Mouse (Mus musculus) lung, postnatal 10 days (tissue): ENCODE data around the gene Tbc1d4.
A peak's percentile ranks its signal among the peaks of the same experiment; 100 is the strongest.

ENCODE experiments used
- DNase-seq: peaks from one replicate; pipeline ENCODE4 v3.0.0; 2021

Tbc1d4 gene

DNA sequence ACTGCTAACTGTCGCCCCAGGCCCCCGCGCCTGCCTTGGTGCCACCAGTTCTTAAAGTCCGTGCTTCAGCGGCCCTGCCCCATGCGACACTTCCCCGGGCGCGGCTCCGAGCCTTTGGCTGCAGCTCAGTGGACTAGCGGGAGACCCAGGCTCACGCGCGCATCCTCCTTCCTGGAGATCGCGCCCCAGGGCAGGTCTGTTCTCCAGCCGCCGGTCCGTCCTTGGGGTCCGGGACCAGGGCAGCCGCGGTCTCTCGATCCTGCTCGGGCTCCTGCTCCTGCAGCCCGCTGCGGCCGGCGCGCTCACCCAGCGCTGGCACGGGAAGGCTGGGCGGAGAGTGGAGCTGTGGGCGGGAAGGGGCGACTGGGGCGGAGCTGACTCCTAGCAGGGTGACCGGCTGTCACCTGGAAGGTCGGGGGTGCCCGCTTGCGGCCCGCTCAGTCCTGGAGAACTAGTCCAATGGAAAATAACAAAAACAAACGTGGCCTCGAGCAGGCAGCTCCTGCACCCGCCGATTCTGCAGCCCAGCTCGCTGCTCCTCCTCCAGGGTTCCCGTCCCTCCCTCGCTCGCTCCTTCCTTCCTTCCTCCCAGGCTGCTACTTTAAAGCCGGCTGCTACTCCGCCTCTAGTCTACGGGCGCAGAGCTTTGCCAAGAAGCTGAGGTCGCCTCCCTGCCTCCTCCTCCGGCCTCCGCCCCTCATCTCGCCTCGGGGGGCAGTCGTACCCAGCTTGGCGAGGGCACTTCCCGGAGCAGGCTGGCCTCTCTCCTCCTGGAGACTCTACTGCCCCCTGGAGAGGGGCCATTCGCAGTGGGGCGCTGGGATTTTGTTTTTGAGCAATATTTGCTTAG lies at the start of gene Tbc1d4:
Gene Tbc1d4, minus strand, starts transcription at position 673 of the 850 bp plus-strand sequence.
- peak; percentile 91 for DNase-seq

DNA sequence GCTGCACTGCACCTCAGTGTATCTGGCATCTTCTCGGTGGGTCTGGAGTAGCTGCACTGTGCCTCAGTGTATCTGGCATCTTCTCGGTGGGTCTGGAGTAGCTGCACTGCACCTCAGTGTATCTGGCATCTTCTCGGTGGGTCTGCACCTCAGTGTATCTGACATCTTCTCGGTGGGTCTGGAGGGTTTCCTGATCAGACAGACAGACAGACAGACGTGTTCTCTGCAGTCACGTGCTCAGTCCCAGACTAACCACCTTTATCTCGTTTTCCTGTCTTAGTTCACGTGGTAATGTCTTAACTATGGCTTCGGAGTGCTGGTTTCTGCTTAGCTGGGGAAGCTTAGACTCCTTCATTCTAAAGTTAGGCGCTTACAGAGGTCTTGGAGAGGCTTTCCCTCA lies 47.3 kb upstream of the Tbc1d4 start:
- DNase-seq = no peak

DNA sequence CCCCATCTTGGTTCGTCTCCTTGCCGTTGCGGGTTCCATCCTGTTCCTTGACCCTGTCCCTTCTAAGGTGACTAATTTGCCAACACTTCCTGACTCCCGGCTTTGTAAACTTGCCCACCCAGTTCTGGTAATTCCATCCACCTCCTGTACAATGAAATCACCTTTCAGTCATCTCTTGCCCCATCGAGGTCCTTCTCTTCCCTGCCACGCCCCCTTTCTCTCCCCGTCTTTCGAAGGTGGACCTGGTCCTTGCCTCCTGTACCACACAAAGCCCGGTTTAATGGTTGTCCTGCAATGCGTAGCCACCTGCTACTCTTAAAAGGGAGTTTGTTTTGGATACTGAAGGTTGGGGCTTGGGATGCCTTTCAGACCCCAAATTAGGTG lies 45.5 kb upstream of the Tbc1d4 start:
- DNase-seq = peak; percentile 6

DNA sequence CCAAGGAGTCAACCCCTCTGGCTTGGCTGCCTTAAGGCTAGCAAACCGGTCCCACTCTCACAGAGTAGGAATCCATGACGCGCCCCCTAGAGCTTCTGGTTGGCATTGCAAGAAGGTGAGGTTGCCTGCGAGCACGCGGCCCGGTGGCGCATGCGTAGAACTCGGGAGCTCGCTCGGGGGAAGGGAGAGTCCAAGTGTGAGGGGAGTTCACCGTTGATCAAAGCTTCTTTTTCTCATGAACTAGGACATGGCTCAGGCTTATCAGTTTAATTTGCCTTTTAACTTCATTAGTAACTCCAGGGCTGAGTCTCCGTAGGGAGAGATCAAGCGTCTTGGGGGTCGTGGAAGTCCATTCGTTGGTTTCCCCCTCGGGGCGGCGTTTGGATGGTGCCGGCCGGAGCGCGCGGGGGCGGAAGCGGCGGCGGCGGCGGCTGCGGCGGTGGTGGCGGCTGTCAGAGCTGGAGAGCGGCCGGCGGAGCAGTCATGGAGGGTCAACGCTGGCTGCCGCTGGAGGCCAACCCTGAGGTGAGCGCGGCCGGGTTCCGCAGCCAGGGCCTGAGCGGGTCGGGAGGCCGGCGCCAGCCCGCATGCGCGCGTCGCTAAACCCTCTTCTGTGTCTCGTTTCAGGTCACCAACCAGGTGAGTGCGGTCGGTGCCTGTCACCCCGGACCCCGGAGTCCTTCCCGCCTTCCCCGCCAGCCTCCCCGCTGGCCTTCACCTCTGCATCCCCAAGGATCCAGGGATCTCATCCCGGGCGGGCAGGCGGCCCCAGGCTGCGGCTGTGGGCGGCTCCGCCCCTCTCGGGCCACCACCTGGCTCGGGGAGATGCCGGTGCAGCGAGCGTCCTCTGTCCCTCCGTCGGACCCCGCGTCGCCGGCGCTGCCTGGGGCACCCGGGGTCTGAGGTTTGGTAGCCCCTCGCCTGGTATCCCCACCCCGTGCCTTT lies 44.9 kb upstream of the Tbc1d4 start, which contains the start of gene Uchl3:
Gene Uchl3, plus strand, starts transcription at position 387 of the 945 bp plus-strand sequence.
- DNase-seq = peak; percentile 98

DNA sequence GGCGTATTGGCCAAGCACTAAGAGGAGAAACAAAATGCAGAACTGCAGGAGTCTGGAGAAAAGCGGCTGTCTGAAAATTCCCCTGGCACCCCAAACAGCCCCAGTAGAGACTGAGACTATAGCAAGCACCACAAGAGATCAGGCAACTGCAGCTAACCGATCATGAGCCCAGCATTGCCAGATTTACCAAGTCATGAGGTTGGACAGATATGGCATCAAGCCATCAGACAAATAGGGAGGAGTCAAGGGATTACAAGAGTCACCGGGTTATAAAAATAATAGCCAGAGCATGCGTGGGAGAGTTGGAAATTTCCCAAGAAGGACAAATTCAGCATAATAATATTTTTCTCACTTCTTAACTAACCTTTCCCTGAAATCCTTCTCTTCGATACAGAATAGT lies 43.6 kb upstream of the Tbc1d4 start:
- DNase-seq = no peak

DNA sequence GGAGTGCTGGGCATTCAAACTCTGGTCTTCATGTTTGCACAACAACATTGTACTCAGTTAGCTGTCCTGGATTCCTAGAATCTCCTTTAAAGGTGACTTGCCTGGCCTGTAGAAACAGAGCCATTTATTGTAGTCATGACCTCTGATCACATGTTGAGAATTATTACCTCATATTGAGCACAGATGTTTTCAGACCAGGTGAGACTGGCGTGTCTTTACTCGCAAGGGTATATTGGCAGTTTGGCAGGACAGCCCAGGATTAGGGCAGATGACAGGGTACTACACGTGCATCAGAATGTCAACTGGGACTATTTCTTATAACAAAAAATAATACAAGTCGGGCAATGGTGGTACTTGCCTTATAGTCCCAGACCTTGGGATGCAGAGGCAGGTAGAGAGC lies 41.6 kb upstream of the Tbc1d4 start:
- no peak for DNase-seq

DNA sequence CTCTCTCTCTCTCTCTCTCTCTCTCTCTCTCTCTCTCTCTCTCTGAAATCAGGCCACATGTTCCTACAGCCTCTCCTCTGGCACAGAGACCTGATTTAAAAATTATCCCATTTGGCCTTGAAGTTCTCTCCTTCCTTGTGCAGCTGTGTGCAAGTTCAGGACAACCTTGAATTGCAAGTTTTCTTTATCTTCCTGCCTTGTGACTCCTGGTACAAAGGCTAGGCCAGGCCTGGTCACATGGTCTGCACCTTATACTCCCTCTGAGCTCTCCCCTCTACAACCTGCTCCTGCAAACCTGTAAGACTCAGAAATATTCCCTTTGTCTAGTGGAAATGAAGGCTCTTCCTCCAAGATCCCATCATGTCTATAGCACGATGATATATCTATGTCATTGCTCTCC lies 36.0 kb upstream of the Tbc1d4 start:
- no peak for DNase-seq

DNA sequence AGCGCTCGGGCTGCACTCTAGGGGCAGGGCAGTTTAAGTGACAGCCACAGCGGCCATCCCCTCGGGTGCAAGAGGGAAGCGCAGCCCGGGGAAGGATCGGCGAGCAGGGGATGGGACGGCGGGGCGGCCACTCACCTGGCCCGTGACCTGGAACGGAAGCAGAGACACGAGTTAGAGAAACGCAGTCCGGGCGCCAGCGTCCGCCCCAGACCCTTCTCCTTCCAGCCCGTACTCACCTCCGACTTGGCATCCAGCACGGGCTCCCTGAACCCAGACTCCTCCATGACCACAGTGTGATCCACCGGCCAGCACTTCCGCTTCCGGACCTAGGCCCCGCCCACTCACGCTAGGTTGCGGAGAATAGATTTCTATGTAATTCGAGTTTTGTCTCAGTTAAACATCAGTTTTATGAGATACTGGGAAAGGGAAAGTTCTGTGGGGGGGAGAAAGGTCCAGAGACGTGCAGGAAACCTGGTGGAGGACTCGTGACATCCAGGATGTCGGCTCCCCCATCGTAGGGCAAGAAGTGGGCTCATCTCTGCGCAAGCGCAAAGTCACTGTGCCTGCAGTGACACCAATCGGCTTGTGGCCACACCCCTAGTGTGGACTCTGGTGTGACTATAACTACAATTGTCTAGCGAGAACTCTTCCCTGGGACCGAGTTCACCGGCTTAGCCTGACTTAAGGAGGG lies 31.3 kb upstream of the Tbc1d4 start, which contains the start of gene Commd6:
Gene Commd6, minus strand, starts transcription at position 534 of the 691 bp plus-strand sequence.
- peak; percentile 95 for DNase-seq

DNA sequence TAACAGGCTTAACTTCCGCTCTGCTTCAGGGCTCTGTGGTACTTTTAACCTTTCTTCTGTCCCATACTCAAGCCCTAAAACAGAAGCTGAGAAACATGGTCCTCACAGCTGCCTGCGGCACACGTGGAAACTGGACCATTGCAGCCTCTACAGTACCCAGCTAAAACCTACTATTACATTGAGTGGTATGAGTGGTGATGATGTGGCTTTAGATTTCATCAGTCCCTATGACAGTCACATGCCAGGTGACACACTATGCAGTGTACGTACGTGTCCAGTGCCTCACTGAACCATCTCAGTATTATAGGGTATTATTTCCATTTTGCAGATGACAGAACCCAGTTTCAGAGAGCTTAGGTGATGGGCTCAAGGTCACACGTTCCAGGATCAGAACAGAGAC lies 28.4 kb upstream of the Tbc1d4 start:
- DNase-seq = no peak

DNA sequence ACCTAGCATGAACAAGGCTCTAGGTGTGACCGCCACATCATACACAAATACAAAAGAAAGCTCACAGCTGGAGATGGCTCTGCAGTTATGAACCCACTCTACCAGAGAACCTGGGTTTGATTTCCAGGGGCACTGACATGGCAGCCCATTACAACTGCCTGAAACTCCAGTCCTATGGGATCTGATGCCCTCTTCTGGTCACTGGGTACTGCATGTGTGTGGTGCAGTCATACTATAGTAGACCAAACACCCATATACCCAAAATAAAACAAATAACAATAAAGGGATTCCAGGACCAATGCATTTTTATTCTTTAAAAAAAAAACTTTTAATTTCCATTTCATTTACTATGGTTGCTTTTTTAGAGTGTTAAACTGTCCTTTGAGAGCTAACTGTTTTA lies 26.8 kb upstream of the Tbc1d4 start:
- no peak for DNase-seq

DNA sequence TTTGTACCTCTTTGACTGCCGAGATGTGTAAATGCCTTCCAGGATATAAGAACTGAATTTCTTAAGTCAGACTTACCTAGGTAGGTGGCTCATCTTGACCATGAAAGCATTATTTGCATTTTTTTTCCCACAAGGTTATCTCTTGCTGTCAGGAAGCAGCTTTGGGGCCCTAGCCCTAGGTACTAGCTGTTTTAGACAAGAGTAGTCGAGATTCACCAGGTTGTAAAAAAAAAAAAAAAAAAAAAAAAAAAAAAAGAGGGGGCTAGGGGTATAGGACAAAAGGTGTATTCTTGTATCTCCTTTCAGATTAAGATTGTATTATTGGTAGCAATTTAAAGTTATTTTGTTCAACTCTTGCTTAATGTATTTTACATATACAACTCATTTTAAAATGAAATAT lies 21.6 kb upstream of the Tbc1d4 start:
- DNase-seq = no peak

DNA sequence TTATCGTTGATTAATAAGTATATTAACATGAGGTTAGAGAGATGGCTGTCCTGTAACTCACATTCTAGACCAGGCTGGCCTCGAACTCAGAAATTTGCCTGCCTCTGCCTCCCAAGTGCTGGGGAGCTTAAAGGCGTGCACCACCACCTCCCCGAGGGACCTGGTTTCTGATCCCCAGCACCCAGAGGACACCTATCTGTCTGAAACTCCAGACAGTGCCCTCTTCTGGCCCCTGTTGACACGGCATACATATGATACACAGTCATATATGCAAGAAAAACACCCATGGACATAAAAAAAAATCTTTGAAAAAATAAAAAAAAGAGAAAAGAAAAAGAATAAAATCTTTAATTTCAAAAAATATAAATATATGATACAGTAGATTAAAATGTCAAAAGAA lies 8.7 kb upstream of the Tbc1d4 start:
- DNase-seq = no peak

DNA sequence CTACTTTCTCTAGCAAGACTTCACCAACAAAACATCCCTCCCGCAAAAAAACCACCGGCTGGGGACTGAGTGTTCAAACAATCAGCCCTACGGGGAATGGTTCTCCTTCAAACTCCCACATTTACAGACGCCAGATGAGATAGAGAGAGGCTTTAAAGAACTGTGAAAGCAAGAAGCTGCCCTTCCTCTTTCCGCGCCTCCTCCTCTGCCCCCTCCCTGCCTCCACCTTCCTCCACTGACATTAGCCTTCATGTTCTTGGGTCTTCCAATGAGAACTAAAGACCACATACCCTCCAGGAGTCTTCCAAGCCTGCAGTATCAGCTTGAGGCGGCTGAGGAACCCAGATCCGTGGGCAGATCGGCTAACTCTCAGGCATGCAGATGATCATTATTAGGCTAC lies 7.2 kb upstream of the Tbc1d4 start:
- no peak for DNase-seq

DNA sequence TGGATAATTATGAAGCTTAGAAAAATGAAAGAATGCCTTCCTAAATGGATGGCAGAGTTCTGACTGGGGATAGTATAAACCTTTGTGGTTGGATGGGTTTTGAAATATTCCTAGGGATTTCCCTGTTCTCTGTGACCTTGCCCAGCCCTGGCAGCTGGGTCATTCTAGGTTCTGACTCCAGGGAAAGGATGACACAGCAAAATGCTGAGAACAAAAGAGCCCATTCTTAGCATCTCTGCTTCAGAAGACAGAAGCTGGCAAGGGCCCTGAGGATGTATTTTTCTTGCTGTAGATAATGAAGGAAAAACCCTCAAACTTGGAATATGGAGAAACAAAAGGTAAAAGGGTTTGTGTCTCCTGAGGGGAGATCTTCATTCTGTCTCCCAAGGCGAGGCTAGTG lies 4.2 kb upstream of the Tbc1d4 start:
- DNase-seq = no peak

DNA sequence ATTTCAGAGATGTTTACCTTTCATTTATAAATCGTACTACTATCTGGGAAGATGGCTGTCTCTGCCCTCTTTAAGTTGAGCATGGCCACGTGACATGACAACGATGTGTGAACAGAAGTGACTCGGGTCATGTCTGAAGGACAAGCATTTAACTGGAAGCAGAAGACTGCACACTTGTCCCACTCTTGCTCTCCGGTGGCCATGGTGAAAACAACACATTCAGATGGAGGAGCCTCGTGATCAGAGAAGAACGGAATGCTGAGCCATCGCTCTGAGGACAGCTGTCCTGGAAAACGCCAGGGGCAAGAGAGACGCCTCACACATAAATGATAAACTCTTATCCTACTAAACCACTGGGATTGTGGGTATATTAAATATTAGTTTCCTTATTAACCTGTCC lies 1.7 kb upstream of the Tbc1d4 start:
- no peak for DNase-seq

DNA sequence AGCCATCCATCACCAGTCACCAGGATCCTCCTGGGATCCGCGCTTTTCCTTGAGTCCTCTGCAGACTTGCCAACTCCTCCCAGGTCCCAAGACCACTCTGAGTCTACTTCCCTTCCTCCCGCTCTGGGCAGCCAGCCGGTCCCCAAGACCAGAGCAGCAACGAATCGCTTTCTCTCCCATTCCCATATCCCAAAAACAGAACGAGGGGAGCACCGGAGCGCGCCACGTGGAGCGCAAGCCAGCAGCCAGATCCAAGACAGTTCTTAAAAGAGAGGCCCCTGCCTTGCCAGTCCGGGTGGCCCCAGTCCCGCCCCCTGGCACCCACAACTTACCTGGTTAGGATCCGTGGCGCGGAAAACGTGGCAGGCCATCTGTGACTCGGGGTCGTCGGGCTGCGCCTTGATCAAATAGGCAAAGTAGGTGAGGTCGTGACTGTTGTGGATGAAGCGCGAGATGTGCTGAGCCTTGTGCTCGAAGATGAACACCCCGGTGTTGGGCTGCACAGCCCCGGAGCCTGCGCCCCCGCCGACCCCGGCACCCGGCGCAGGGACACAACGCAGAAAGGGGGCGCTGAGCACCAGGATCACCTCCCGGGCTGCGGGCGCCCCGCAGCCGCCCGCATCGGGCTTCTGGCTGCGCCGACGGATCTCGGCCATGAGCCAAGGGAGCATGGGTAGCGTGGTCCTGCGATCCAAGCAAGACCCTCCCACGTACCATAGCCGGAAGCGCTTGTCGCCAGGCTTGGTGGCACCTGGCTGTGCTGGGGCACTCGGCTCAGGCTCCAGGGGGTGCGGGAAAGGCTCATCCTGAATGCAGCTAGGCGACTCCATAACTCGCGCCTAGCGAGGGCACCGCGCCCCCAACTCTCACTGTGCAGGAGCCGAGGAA lies 1.1 kb downstream of the Tbc1d4 start:
- peak; percentile 31 for DNase-seq

DNA sequence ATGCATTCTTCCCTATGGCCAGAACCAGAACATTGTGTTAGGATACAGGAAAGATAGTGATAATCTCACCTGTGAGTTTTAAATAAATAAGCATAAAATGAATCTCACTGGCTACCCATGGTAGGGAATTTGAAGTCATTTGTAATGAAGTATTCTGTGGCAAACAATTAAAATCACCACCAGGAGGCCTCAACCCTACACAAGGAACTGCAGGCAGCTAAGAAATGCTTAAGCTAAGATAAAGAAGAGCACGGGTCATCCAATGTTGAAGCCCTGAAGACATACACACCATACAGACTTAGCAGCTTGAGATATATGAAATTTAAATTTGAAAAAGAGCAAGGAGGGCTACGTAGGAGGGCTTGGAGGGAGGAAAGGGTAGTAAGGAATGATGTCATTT lies 3.1 kb downstream of the Tbc1d4 start:
- DNase-seq = no peak

DNA sequence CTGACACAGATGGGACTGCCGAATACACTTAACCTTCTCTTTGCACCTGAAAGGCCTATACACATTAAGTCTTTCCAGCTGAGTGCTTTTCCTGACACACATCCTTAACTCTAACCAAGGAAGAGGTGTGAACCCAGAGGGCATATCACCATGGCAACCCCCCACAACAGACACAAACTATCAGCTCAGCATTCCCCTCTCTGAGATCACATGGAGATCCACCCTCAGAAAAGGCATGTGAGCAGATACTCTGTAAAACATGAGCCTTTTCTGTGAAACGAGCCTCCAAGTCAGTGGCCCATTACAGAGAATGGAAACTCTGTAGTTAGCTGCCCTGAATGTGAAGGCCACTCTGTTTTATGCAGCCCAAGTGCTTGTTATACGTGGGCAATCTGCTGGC lies 6.1 kb downstream of the Tbc1d4 start:
- DNase-seq = no peak

DNA sequence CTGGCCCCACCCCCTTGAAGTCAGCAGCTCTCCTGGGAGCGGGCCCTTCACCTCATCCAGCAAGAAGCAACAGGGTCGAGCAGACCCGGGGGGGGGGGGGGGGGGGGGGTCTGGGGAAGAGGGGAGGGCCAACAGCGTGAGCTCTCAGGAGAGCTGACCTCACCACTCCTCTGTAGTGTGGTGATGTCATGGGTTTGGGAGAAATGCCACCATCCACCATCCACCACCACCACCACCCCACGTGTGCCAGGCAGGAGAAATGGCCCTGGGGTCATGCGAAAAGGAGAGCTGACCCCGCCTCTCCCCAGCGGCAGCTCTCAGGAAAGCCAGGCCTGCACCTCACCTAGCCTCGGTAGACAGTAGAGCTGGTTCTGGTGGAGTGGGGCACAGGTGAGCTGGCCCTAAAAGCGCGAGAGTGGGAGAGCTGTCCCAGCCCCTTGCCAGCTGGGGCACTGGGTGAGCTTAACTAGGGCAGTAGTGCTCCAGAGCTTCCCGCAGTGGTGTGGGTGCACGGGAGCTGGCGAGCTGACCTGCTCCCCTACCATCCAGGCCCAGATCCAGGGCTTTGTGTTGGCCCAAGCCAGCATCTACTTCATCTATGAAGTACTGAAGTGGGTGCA lies 11.8 kb downstream of the Tbc1d4 start:
- no peak for DNase-seq

DNA sequence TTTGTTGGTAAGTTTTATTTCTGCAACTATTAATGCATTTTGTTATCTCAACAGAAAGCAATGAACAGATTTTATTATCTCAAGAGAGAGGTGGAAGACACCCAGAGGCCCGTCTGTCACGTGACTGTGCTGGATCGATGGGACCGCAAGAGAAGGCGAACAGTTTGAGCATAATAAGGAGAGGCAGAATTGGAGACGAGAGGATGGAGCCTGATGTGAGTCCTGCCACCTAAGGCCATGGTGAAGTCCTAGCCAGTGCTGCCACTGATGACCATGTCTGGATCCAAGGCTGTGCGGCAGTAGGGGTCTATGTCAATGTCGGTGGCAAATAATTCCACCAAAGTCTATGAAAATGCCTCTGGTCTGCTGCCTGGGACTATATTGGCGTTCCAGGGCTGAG lies 12.3 kb downstream of the Tbc1d4 start:
- DNase-seq = no peak

DNA sequence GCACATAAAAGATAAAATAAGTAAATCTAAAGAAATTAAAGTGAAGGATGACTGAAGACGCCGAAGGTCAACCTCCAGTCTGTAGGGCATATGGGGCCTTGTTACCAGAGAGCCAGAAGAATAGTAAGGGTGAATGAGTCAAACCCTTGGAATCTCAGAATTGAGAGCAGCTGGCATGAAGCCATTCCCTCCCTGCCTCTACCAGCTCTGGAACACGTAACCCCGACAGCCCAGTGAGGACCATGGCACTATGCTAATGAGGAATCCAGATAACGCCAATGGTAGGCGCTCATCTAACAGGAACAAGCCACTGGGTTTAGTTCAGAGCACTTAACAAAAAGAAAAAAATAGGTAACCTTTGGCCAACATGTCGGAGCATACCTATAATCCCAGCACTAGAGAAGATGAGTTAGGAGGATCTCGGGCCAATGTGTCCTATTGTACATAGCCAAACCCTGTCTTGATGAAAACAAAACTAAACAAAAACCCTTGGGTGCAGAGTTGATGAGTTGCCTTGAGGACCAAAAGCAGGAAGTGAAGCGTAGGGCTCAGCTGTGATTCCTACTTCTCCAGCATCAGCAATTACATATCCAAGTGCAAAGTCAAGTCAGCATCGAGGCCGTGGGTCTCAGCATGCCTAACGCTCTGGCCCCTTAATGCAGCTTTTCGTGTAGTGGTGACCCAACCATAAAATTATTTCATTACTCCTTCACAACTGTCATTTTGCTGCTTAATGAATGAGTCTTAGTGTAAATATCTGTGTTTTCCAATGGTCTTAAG lies 13.5 kb downstream of the Tbc1d4 start:
- no peak for DNase-seq
